Mouse (Mus musculus): ENCODE data around the gene Slc35f1.

- TF ChIP-seq POLR2A (IDR thresholded peaks at IDR 0.05; ENCODE audit: control insufficient read depth, low read depth, low read length) = no peak
- TF ChIP-seq CTCF (IDR thresholded peaks at IDR 0.05; ENCODE audit: control insufficient read depth, insufficient read depth, insufficient replicate concordance, low read depth, low read length) = no peak
Measured at GRCm38 (mm10) chr10:52822909-52823308, 132.6 kb downstream of the Slc35f1 start.
